Mouse (Mus musculus): ENCODE data around the gene Carnmt1. TPM values are rescaled to one million over a fixed set of nuclear protein-coding genes. Genes with fewer than 3 reads are reported as not detected.

The Carnmt1 gene
- polyA plus RNA-seq, 1 experiment from 2014 or later = 30.9 TPM

- H3K4me1 ChIP-seq (replicated peaks; ENCODE audit: control insufficient read depth, insufficient read depth, low read length) = no peaks in the 10 kb centered on the region
- H3K27ac ChIP-seq (ENCODE audit: low read depth, low read length) = no peak overlapping the region
- no peak for DNase-seq (ENCODE audit: low spot score)
- H3K9me3 ChIP-seq (ENCODE audit: control insufficient read depth, low read length) = no peaks in the 10 kb centered on the region
- 71% methylated on average over 5 of the region's 5 CpGs for WGBS
- no peak overlapping the region for H3K9ac ChIP-seq (ENCODE audit: low read depth, low read length)
- no peak overlapping the region for H3K4me3 ChIP-seq (ENCODE audit: low read depth, low read length)
- H3K36me3 ChIP-seq (ENCODE audit: control insufficient read depth, insufficient read depth, low read length) = no peaks in the 10 kb centered on the region
- H3K4me2 ChIP-seq (replicated peaks; ENCODE audit: low read depth, low read length) = no peak overlapping the region
- ATAC-seq (ENCODE audit: low FRiP score) = no peak
- no peaks in the 10 kb centered on the region for H3K27me3 ChIP-seq (ENCODE audit: control insufficient read depth, insufficient read depth, low read length)
Measured at GRCm38 (mm10) chr19:18638949-18639348, 31.6 kb upstream of the Carnmt1 start.

GRCm38 (mm10) chr19:18639552-18639951 lies 31.0 kb upstream of the Carnmt1 start:
- H3K9me3 ChIP-seq (ENCODE audit: control insufficient read depth, low read length) = no peaks in the 10 kb centered on the region

GRCm38 (mm10) chr19:18641001-18641400 lies 29.6 kb upstream of the Carnmt1 start:
- WGBS = 73% methylated on average over 4 of the region's 4 CpGs

More at GRCm38 (mm10) chr19:18639552-18639951, 31.0 kb upstream of the Carnmt1 start:
- Histone ChIP-seq H3K4me1 (replicated peaks; ENCODE audit: control insufficient read depth, insufficient read depth, low read length) (no peaks in the 10 kb centered on the region), H3K36me3 (ENCODE audit: control insufficient read depth, insufficient read depth, low read length) (no peaks in the 10 kb centered on the region), H3K27me3 (ENCODE audit: control insufficient read depth, insufficient read depth, low read length) (no peaks in the 10 kb centered on the region), H3K4me3 (ENCODE audit: low read depth, low read length) (no peak overlapping the region), H3K9ac (ENCODE audit: low read depth, low read length) (no peak overlapping the region), H3K4me2 (replicated peaks; ENCODE audit: low read depth, low read length) (no peak overlapping the region), H3K27ac (ENCODE audit: low read depth, low read length) (no peak overlapping the region)
- ATAC-seq (ENCODE audit: low FRiP score) = no peak
- WGBS = 27% methylated on average over 2 of the region's 2 CpGs
- no peak for DNase-seq (ENCODE audit: low spot score)

GRCm38 (mm10) chr19:18643411-18643810 lies 27.2 kb upstream of the Carnmt1 start:
- no peak overlapping the region for H3K4me2 ChIP-seq (replicated peaks; ENCODE audit: low read depth, low read length)
- no peak overlapping the region for H3K4me3 ChIP-seq (ENCODE audit: low read depth, low read length)
- ATAC-seq (ENCODE audit: low FRiP score) (no peak), DNase-seq (ENCODE audit: low spot score) (no peak)
- H3K9me3 ChIP-seq (ENCODE audit: control insufficient read depth, low read length) = no peaks in the 10 kb centered on the region
- 65% methylated on average over 4 of the region's 4 CpGs for WGBS
- H3K4me1 ChIP-seq (replicated peaks; ENCODE audit: control insufficient read depth, insufficient read depth, low read length) = no peaks in the 10 kb centered on the region
- H3K36me3 ChIP-seq (ENCODE audit: control insufficient read depth, insufficient read depth, low read length) = no peaks in the 10 kb centered on the region
- H3K27me3 ChIP-seq (ENCODE audit: control insufficient read depth, insufficient read depth, low read length) = no peaks in the 10 kb centered on the region
- H3K9ac ChIP-seq (ENCODE audit: low read depth, low read length) = no peak overlapping the region
- H3K27ac ChIP-seq (ENCODE audit: low read depth, low read length) = no peak overlapping the region

More at GRCm38 (mm10) chr19:18641001-18641400, 29.6 kb upstream of the Carnmt1 start:
- H3K4me3 ChIP-seq (ENCODE audit: low read depth, low read length) = no peak overlapping the region
- H3K36me3 ChIP-seq (ENCODE audit: control insufficient read depth, insufficient read depth, low read length) = no peaks in the 10 kb centered on the region
- no peaks in the 10 kb centered on the region for H3K4me1 ChIP-seq (replicated peaks; ENCODE audit: control insufficient read depth, insufficient read depth, low read length)
- H3K9ac ChIP-seq (ENCODE audit: low read depth, low read length) = no peak overlapping the region
- H3K27ac ChIP-seq (ENCODE audit: low read depth, low read length) = no peak overlapping the region
- ATAC-seq (ENCODE audit: low FRiP score) = no peak
- no peaks in the 10 kb centered on the region for H3K27me3 ChIP-seq (ENCODE audit: control insufficient read depth, insufficient read depth, low read length)
- no peak for DNase-seq (ENCODE audit: low spot score)
- no peaks in the 10 kb centered on the region for H3K9me3 ChIP-seq (ENCODE audit: control insufficient read depth, low read length)
- H3K4me2 ChIP-seq (replicated peaks; ENCODE audit: low read depth, low read length) = no peak overlapping the region

- no peak for DNase-seq (ENCODE audit: low spot score)
- Histone ChIP-seq H3K9ac (ENCODE audit: low read depth, low read length) (no peak overlapping the region), H3K27me3 (ENCODE audit: control insufficient read depth, insufficient read depth, low read length) (no peaks in the 10 kb centered on the region), H3K27ac (ENCODE audit: low read depth, low read length) (no peak overlapping the region), H3K4me2 (replicated peaks; ENCODE audit: low read depth, low read length) (no peak overlapping the region), H3K4me1 (replicated peaks; ENCODE audit: control insufficient read depth, insufficient read depth, low read length) (no peaks in the 10 kb centered on the region), H3K4me3 (ENCODE audit: low read depth, low read length) (no peak overlapping the region), H3K9me3 (ENCODE audit: control insufficient read depth, low read length) (no peaks in the 10 kb centered on the region), H3K36me3 (ENCODE audit: control insufficient read depth, insufficient read depth, low read length) (no peaks in the 10 kb centered on the region)
- ATAC-seq (ENCODE audit: low FRiP score) = no peak
- 83% methylated on average over 6 of the region's 6 CpGs for WGBS
Measured at GRCm38 (mm10) chr19:18644084-18644483, 26.5 kb upstream of the Carnmt1 start.

- H3K36me3 ChIP-seq (ENCODE audit: control insufficient read depth, insufficient read depth, low read length) = no peaks in the 10 kb centered on the region
- H3K4me1 ChIP-seq (replicated peaks; ENCODE audit: control insufficient read depth, insufficient read depth, low read length) = no peaks in the 10 kb centered on the region
- ATAC-seq (ENCODE audit: low FRiP score) (no peak), DNase-seq (ENCODE audit: low spot score) (no peak)
- no peak overlapping the region for H3K9ac ChIP-seq (ENCODE audit: low read depth, low read length)
- no peaks in the 10 kb centered on the region for H3K27me3 ChIP-seq (ENCODE audit: control insufficient read depth, insufficient read depth, low read length)
- no peak overlapping the region for H3K27ac ChIP-seq (ENCODE audit: low read depth, low read length)
- H3K4me2 ChIP-seq (replicated peaks; ENCODE audit: low read depth, low read length) = no peak overlapping the region
- 76% methylated on average over 3 of the region's 3 CpGs for WGBS
- no peak overlapping the region for H3K4me3 ChIP-seq (ENCODE audit: low read depth, low read length)
- no peaks in the 10 kb centered on the region for H3K9me3 ChIP-seq (ENCODE audit: control insufficient read depth, low read length)
Measured at GRCm38 (mm10) chr19:18646397-18646796, 24.2 kb upstream of the Carnmt1 start.

GRCm38 (mm10) chr19:18646853-18647420 lies 23.6 kb upstream of the Carnmt1 start:
- WGBS = 42% methylated on average over 5 of the region's 5 CpGs
- Histone ChIP-seq H3K9ac (ENCODE audit: low read depth, low read length) (no peak overlapping the region), H3K4me3 (ENCODE audit: low read depth, low read length) (no peak overlapping the region), H3K9me3 (ENCODE audit: control insufficient read depth, low read length) (no peaks in the 10 kb centered on the region), H3K4me1 (replicated peaks; ENCODE audit: control insufficient read depth, insufficient read depth, low read length) (no peaks in the 10 kb centered on the region), H3K27ac (ENCODE audit: low read depth, low read length) (no peak overlapping the region), H3K36me3 (ENCODE audit: control insufficient read depth, insufficient read depth, low read length) (no peaks in the 10 kb centered on the region), H3K4me2 (replicated peaks; ENCODE audit: low read depth, low read length) (no peak overlapping the region), H3K27me3 (ENCODE audit: control insufficient read depth, insufficient read depth, low read length) (no peaks in the 10 kb centered on the region)
- no peak for ATAC-seq (ENCODE audit: low FRiP score)
- DNase-seq (ENCODE audit: low spot score) = no peak

- WGBS = 83% methylated on average over 9 of the region's 9 CpGs
- H3K27me3 ChIP-seq (ENCODE audit: control insufficient read depth, insufficient read depth, low read length) = no peaks in the 10 kb centered on the region
- no peak overlapping the region for H3K4me3 ChIP-seq (ENCODE audit: low read depth, low read length)
- no peak overlapping the region for H3K27ac ChIP-seq (ENCODE audit: low read depth, low read length)
- H3K36me3 ChIP-seq (ENCODE audit: control insufficient read depth, insufficient read depth, low read length) = no peaks in the 10 kb centered on the region
- DNase-seq (ENCODE audit: low spot score) = no peak
- H3K4me1 ChIP-seq (replicated peaks; ENCODE audit: control insufficient read depth, insufficient read depth, low read length) = no peaks in the 10 kb centered on the region
- H3K9ac ChIP-seq (ENCODE audit: low read depth, low read length) = no peak overlapping the region
- no peaks in the 10 kb centered on the region for H3K9me3 ChIP-seq (ENCODE audit: control insufficient read depth, low read length)
- no peak overlapping the region for H3K4me2 ChIP-seq (replicated peaks; ENCODE audit: low read depth, low read length)
- no peak for ATAC-seq (ENCODE audit: low FRiP score)
Measured at GRCm38 (mm10) chr19:18647775-18648557, 22.6 kb upstream of the Carnmt1 start.

GRCm38 (mm10) chr19:18648558-18648945 lies 22.0 kb upstream of the Carnmt1 start:
- 88% methylated on average over 6 of the region's 6 CpGs for WGBS

More at GRCm38 (mm10) chr19:18648558-18648945, 22.0 kb upstream of the Carnmt1 start:
- Histone ChIP-seq H3K9me3 (ENCODE audit: control insufficient read depth, low read length) (no peaks in the 10 kb centered on the region), H3K4me2 (replicated peaks; ENCODE audit: low read depth, low read length) (no peak overlapping the region), H3K27me3 (ENCODE audit: control insufficient read depth, insufficient read depth, low read length) (no peaks in the 10 kb centered on the region), H3K36me3 (ENCODE audit: control insufficient read depth, insufficient read depth, low read length) (no peaks in the 10 kb centered on the region), H3K4me3 (ENCODE audit: low read depth, low read length) (no peak overlapping the region), H3K27ac (ENCODE audit: low read depth, low read length) (no peak overlapping the region), H3K9ac (ENCODE audit: low read depth, low read length) (no peak overlapping the region), H3K4me1 (replicated peaks; ENCODE audit: control insufficient read depth, insufficient read depth, low read length) (no peaks in the 10 kb centered on the region)
- no peak for ATAC-seq (ENCODE audit: low FRiP score)
- no peak for DNase-seq (ENCODE audit: low spot score)

Measured in hindbrain, embryonic 11.5 days (tissue).